Mouse (Mus musculus) testis, adult 2 months (tissue): ENCODE data around the gene Ifnar1.

ENCODE experiments used
- CTCF ChIP-seq: fragments of 200-500 bp; IDR thresholded peaks from 2 replicates; pipeline ENCODE4 v1.5.1; 2012; ENCODE audit warnings: low read depth, mild to moderate bottlenecking, inconsistent platforms, low read length, moderate library complexity; ENCODE audit not compliant: control insufficient read depth, insufficient read depth, insufficient replicate concordance
- POLR2A ChIP-seq: fragments of 200-500 bp; IDR thresholded peaks from 2 replicates; pipeline ENCODE4 v1.6.1; 2012; ENCODE audit warnings: low read depth, mild to moderate bottlenecking, inconsistent platforms, low read length, moderate library complexity; ENCODE audit not compliant: control insufficient read depth

GRCm38 (mm10) chr16:91546836-91547741, 62.1 kb downstream of the Ifnar1 start, which contains the start of gene Ifngr2:
- TF ChIP-seq POLR2A (peak; percentile 42; the same call in 1 of the 2 replicates), CTCF (no peak)
